Mouse (Mus musculus): ENCODE data around the gene Jkamp. TPM values are rescaled to one million over a fixed set of nuclear protein-coding genes. Genes with fewer than 3 reads are reported as not detected.

Gene Jkamp
- 10 to 100 TPM; 37.6 to 40.7 TPM for polyA plus RNA-seq (2017; shearing (Covaris generic))

DNA sequence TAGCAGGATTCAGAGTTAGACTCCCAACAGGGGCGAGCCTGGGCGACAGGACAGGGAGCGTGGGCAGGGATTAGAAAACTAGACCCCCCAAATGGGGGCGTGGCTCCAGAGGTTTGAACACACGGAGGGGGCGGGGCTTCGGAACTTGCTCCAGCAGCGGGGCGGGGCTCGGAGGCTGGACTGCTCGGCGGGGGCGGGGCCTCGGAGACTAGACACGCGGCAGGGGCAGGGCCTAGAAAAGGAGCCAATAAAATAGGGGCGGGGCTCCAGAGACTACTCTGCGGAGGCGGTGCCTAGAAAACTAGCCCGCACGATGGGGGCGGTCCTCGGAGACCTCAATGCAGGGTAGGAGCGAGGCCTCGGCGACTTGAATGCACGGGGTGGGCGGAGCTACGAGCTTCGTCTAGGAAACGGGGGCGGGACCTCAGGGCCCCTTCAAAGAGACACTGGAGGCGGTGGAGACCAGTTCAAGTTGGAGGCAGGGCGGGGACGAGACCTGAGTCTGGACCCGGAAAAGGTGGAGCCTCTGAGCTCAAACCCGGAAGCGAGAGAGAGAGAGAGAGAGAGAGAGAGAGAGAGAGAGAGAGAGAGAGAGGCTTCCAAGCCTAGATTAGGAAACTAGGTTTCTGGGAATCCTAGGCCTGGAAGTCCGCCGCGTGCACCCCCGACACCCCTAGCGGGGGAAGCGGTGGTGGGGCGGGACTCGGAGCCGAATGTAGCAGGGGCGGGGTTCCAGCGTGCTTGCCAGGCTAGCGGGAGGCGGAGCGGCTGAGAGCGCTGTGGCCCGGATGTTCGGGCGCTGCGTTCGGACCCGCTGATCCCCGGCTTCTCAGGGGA is at the start of gene Jkamp, which contains the start of gene L3hypdh:
Gene Jkamp, plus strand, starts transcription at position 261 of the 837 bp plus-strand sequence.
Gene L3hypdh, minus strand, starts transcription at position 111 of the 837 bp plus-strand sequence.

DNA sequence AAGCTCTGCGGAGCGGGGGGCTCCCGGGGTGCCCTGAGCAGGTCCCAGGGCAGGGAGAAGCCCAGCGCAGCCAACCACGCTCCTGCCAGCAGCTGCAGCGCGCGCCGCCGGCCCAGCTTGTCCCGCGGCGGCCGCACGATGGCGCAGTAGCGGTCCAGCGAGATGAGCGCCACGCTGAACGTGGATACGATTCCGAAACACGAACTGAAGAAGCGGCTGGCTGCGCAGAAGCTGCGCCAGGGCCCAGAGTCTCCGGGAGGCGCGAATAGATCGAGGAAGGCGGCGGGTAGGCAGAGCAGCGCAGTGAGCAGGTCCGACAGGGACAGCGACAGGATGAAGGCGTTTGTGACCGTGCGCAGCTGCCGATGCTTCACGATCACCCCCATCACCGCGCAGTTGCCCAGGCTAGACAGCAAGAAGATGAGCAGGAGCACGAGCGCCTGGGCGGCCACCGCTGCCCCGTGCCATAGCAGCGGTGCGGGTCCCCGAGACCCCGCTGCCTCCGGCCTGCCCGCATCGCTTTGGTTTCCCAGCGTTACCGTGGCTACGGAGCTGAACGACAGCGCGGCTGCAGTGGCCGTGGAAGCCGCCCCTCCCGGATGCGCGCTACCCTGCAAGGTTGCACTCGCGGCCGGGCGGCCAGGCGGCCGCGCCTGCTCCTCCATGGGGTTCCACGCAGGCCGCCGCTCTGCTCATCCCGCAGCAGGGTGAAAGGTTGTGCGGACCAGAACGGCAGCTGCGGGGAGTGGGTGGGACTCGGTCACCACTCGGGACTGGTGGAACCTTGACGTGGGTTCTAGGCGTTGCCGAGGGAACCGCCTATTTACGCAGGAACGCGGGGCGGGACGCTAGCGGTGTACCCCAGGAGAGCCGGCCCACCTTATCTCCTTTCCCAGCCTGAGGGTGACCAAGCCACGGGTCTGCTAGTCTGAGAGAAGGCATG is 14.8 kb upstream of the Jkamp start, which contains the start of gene Gpr135:
Gene Gpr135, minus strand, starts transcription at position 799 of the 943 bp plus-strand sequence.

Other genes starting within 250 kb of the Jkamp start
- gene Gpr135, start 14.5 kb upstream of the Jkamp start, polyA plus RNA-seq (2017; shearing (Covaris generic)): under 1 TPM; 0.18 to 0.59 TPM
- 1 to 10 TPM in 1 of 2 experiments, under 1 TPM in 1; 0.08 to 2.3 TPM for gene L3hypdh, start 150 bp upstream of the Jkamp start, polyA plus RNA-seq (2017; shearing (Covaris generic))
- under 1 TPM; 0.10 to 0.15 TPM for gene Ccdc175, start 99.4 kb downstream of the Jkamp start, polyA plus RNA-seq (2017; shearing (Covaris generic))